Comparison of ENCODE assay signal across 16 mouse cellular contexts in genomic region chr6:94363951-94364350, GRCm38 (mm10).
DNase-seq lines count a peak whose midpoint lies in the region; ATAC-seq and TF ChIP-seq lines count a peak whose summit lies in the region.
"Had no signal": no experiment of that assay in that cellular context is flagged by ENCODE, and none has a peak within 500 bp of the region (broad histone marks: within the 10 kb centered on the region; RNA-seq: fewer than 3 reads in every experiment).

No protein-coding gene starts in this region.

- no peak overlapping the region for H3K4me3 ChIP-seq in intestine, postnatal 0 days (ENCODE audit: low read depth, low read length)
- no peak overlapping the region for H3K4me3 ChIP-seq in intestine, embryonic 16.5 days (ENCODE audit: low read length)
- H3K4me3 ChIP-seq: midbrain, embryonic 10.5 days; neural tube, embryonic 13.5 days had no signal

- DNase-seq in adrenal gland, adult (ENCODE audit: inconsistent age in 2 of 2, low spot score in 1 of 2), result peak; percentile 20 to 51
- no peak for DNase-seq in adrenal gland, postnatal 25 days
- DNase-seq in right cerebral cortex, adult 18-20 months, result peak; percentile 19
- DNase-seq in right cerebral cortex, postnatal 4 days, result no peak
- DNase-seq in yolk sac, embryonic 10.5 days (ENCODE audit: low spot score), result peak; percentile 25
- no peak for DNase-seq in spleen, postnatal 10 days (ENCODE audit: low spot score in 2 of 2)
- DNase-seq: cerebellum, postnatal 25 days; layer of hippocampus, postnatal 36 days; thymus, adult 18-20 months had no signal

- no peak overlapping the region for H3K9ac ChIP-seq in intestine, postnatal 0 days (ENCODE audit: low read depth, low read length)
- no peak overlapping the region for H3K9ac ChIP-seq in intestine, embryonic 16.5 days (ENCODE audit: low read depth, low read length)
- H3K9ac ChIP-seq: liver, embryonic 14.5 days; neural tube, embryonic 13.5 days had no signal

- no peaks in the 10 kb centered on the region for H3K36me3 ChIP-seq in intestine, postnatal 0 days (ENCODE audit: control insufficient read depth, insufficient read depth)
- H3K36me3 ChIP-seq in intestine, embryonic 16.5 days (ENCODE audit: control insufficient read depth, insufficient read depth, low read length), result no peaks in the 10 kb centered on the region
- H3K36me3 ChIP-seq: G1E; midbrain, embryonic 10.5 days; neural tube, embryonic 13.5 days had no signal

- no peak for ATAC-seq in intestine, postnatal 0 days
- no peak for ATAC-seq in intestine, embryonic 16.5 days
- ATAC-seq: hindbrain, embryonic 16.5 days had no signal

- TF ChIP-seq CTCF in intestine, postnatal 0 days (IDR thresholded peaks at IDR 0.05; ENCODE audit: low read depth), result peak; percentile 55

- H3K9me3 ChIP-seq in intestine, postnatal 0 days (ENCODE audit: control insufficient read depth), result no peaks in the 10 kb centered on the region
- H3K9me3 ChIP-seq in intestine, embryonic 16.5 days (ENCODE audit: control insufficient read depth, low read length), result no peaks in the 10 kb centered on the region
- H3K9me3 ChIP-seq: midbrain, embryonic 10.5 days; neural tube, embryonic 13.5 days had no signal

- WGBS in intestine, postnatal 0 days, result 75% methylated on average over 6 of the region's 6 CpGs
- 74% methylated on average over 6 of the region's 6 CpGs for WGBS in intestine, embryonic 16.5 days

- H3K27me3 ChIP-seq in intestine, postnatal 0 days (replicated peaks; ENCODE audit: control insufficient read depth, insufficient read depth, low read length), result no peaks in the 10 kb centered on the region
- no peaks in the 10 kb centered on the region for H3K27me3 ChIP-seq in intestine, embryonic 16.5 days (replicated peaks; ENCODE audit: control insufficient read depth, insufficient read depth, low read length)
- H3K27me3 ChIP-seq: neural tube, embryonic 13.5 days had no signal

- H3K4me2 ChIP-seq in intestine, postnatal 0 days (replicated peaks; ENCODE audit: low read depth), result no peak overlapping the region
- no peak overlapping the region for H3K4me2 ChIP-seq in intestine, embryonic 16.5 days (ENCODE audit: low read depth, low read length)
- H3K4me2 ChIP-seq: neural tube, embryonic 13.5 days had no signal

- H3K27ac ChIP-seq in intestine, postnatal 0 days (ENCODE audit: low read depth, low read length), result no peak overlapping the region
- no peak overlapping the region for H3K27ac ChIP-seq in intestine, embryonic 16.5 days (ENCODE audit: low read length)
- H3K27ac ChIP-seq: liver, embryonic 14.5 days; midbrain, embryonic 10.5 days; neural tube, embryonic 13.5 days had no signal

- no peaks in the 10 kb centered on the region for H3K4me1 ChIP-seq in intestine, postnatal 0 days (replicated peaks; ENCODE audit: control insufficient read depth, insufficient read depth, low read length)
- no peaks in the 10 kb centered on the region for H3K4me1 ChIP-seq in intestine, embryonic 16.5 days (ENCODE audit: control insufficient read depth, insufficient read depth, low read length)
- H3K4me1 ChIP-seq: midbrain, embryonic 10.5 days; neural tube, embryonic 13.5 days had no signal

Comparison
In these comparisons a context has a peak if more than half of its experiments do, and no peak if none do; other contexts are left out.
1. DNase-seq: peak in adrenal gland, adult (2 of 2), right cerebral cortex, adult 18-20 months (single experiment) and yolk sac, embryonic 10.5 days (single experiment); none in adrenal gland, postnatal 25 days (single experiment), right cerebral cortex, postnatal 4 days (single experiment) and spleen, postnatal 10 days (0 of 2).